Mouse (Mus musculus): ENCODE results near the gene Atrip. TPM values are rescaled to one million over a fixed set of nuclear protein-coding genes. Genes with fewer than 3 reads are reported as not detected.
A peak's percentile ranks its signal among the peaks of the same experiment; 100 is the strongest.

Atrip gene
- polyA plus RNA-seq, 1 experiment = 39.9 TPM

DNA sequence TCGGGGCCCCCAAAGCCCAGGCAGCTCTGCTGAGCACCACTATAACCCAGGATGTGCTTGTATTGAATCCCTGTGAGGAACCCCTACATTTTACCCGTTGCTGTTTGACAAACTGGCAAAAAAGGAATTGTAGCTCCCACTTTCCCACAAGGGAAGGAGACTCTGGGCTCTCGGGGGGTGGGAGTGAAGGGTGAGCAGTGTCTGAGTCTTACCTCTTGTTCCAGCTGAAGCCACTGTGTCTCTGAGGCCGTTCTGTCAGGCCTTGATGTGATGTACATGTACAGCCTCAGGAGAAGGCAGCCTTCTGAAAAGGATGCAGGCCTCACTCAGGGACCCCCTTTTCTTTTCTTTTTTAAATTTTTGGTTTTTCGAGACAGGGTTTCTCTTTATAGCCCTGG, 13.0 kb downstream of the Atrip start:
- no peak for DNase-seq
- Histone ChIP-seq H3K4me3 (ENCODE audit: control insufficient read depth, insufficient read depth, low read length) (no peak overlapping the region), H3K27me3 (ENCODE audit: control insufficient read depth, insufficient read depth, low read length) (no peaks in the 10 kb centered on the region), H3K36me3 (ENCODE audit: control insufficient read depth, insufficient read depth, low read length) (peaks cover 41% of the 10 kb centered on the region), H3K4me1 (replicated peaks; ENCODE audit: control insufficient read depth, insufficient read depth, low read length) (peaks cover 27% of the 10 kb centered on the region), H3K27ac (ENCODE audit: control insufficient read depth, insufficient read depth, low read length) (no peak overlapping the region)
- TF ChIP-seq CTCF (IDR thresholded peaks at IDR 0.05; ENCODE audit: borderline replicate concordance, control insufficient read depth, extremely low read depth, insufficient read depth, low read length, poor library complexity) = no peak
- no peak for TF ChIP-seq POLR2A (IDR thresholded peaks at IDR 0.05; ENCODE audit: control insufficient read depth, extremely low read depth, insufficient read depth, low read length, poor library complexity)
- 95% methylated on average over 5 of the region's 5 CpGs for WGBS

DNA sequence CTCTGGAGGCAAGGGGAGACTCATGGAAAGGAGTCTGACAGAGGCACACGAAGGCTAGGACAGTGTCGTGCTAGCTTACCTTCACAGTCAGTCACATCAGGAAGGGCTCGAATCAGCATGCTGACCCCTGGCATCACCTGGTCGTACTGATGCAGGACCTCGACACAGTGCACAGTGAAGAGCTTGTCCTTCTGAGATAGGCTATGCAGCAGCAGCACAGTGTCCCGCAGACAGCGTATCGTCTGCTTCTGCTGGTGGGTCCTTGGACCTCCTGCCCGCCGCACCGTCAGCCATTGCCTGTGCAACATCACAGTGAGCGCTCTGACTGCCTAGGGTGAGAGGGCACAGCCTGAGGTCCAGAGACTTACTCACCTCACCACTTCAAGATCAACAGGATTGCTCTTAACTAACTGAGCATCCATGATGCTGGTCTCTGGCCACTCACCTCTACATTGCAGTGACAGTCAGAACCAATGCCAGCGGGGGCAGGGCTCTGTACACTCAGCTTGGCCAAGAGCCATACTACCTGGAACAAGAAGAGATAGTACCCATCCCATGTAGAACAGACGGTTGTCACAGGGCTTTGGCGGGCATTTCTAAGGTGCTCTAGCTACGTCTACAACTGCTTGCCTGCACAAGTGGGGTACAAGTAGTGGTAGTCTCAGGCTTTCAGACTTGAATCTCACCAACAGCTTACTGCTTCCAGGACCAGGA, 13.6 kb downstream of the Atrip start:
- DNase-seq = no peak
- Histone ChIP-seq H3K36me3 (ENCODE audit: control insufficient read depth, insufficient read depth, low read length) (peaks cover 35% of the 10 kb centered on the region), H3K4me3 (ENCODE audit: control insufficient read depth, insufficient read depth, low read length) (no peak overlapping the region), H3K4me1 (replicated peaks; ENCODE audit: control insufficient read depth, insufficient read depth, low read length) (peaks cover 33% of the 10 kb centered on the region), H3K27me3 (ENCODE audit: control insufficient read depth, insufficient read depth, low read length) (no peaks in the 10 kb centered on the region), H3K27ac (ENCODE audit: control insufficient read depth, insufficient read depth, low read length) (no peak overlapping the region)
- WGBS = 93% methylated on average over 16 of the region's 16 CpGs
- no peak for TF ChIP-seq POLR2A (IDR thresholded peaks at IDR 0.05; ENCODE audit: control insufficient read depth, extremely low read depth, insufficient read depth, low read length, poor library complexity)
- TF ChIP-seq CTCF (IDR thresholded peaks at IDR 0.05; ENCODE audit: borderline replicate concordance, control insufficient read depth, extremely low read depth, insufficient read depth, low read length, poor library complexity) = no peak

DNA sequence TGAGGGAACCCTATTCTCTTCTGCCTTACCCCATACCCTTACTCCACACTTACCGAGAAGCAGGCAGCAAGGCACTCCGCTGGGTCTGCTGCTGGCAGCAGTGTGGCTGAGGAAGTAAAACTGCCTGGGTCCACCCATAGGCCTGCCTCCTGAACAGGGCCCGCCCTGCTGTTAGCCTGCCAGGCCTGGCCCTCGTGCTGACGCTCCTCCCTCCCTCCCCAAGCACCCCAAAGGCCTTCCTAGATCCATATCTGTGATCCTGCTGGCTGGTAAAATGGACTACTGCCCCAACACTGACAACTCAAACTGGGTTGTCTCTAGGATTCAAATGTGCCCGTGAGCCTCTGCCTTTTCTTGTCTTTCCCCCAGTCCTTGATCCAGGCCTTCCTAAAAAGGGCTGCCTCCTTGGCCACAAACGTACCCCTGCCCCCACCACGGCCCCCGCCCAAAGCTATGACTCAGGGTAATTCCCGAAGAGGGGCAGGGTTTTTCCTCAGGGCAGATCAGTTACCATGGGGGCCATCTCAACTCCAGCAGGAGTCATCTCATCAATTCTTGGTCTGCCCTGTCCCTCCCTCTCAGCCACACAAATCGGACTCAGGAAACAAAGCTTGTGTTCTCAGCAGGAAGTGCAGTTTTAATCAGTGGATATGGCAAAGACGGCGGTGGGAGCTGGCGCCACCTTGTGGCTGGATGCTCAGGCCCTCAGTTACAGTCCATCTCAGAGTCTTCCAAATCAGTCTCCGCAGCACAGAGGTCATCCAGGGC, 14.6 kb downstream of the Atrip start, which contains the start of gene Trex1:
Trex1 (minus strand) TSS at position 599 of the 768 bp plus-strand sequence.
- 3% methylated on average over 15 of the region's 15 CpGs for WGBS
- peaks cover 43% of the 10 kb centered on the region for H3K4me1 ChIP-seq (replicated peaks; ENCODE audit: control insufficient read depth, insufficient read depth, low read length)

DNA sequence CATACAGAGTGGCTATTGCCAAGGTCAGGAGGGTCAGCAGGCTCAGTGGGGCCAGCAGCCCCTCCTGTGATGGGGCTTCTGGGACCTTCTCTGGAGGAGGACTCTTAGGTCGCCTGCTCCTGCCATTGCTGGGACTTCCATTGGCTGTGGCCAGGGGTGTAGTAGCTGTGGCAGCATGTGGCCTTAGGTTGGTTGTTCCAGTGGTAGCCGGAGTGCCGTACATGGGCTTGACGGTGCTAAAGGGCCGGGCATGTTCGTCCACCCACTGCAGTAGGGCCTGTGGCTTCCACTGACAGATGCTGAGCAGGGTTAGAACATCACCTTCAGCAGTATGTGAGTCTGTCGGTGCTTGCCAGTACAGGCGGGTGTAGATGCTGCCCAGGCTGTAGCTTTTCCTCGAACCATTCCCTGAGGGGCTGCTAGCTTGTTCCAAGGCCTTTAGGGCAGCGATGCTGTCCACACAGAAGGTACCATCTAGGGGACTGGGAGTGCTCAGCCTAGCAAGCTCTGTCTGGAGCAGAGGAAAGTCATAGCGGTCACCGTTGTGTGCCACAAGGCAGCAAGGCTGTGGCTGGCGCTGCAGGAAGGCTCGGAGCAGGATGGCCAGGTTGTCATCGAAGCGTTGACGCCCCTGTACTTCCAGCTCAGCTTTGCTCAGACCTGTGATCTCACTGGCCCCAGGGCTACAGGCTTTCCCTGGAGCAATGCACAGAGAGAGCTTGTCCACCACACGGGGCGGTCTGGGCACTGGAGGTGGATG, 15.7 kb downstream of the Atrip start:
- 77% methylated on average over 19 of the region's 19 CpGs for WGBS

More for the DNA sequence above, 14.6 kb downstream of the Atrip start, which contains the start of gene Trex1:
- no peaks in the 10 kb centered on the region for H3K27me3 ChIP-seq (ENCODE audit: control insufficient read depth, insufficient read depth, low read length)
- peaks cover 25% of the 10 kb centered on the region for H3K36me3 ChIP-seq (ENCODE audit: control insufficient read depth, insufficient read depth, low read length)
- H3K4me3 ChIP-seq (ENCODE audit: control insufficient read depth, insufficient read depth, low read length) = peak within 1 kb of the TSS; percentile 53
- H3K27ac ChIP-seq (ENCODE audit: control insufficient read depth, insufficient read depth, low read length) = peak within 1 kb of the TSS; percentile 73
- DNase-seq = peak; percentile 84
- TF ChIP-seq POLR2A (IDR thresholded peaks at IDR 0.05; ENCODE audit: control insufficient read depth, extremely low read depth, insufficient read depth, low read length, poor library complexity) = peak; percentile 54; the same call in 1 of the 2 replicates
- peak; percentile 94; the same call in 1 of the 2 replicates for TF ChIP-seq CTCF (IDR thresholded peaks at IDR 0.05; ENCODE audit: borderline replicate concordance, control insufficient read depth, extremely low read depth, insufficient read depth, low read length, poor library complexity)

DNA sequence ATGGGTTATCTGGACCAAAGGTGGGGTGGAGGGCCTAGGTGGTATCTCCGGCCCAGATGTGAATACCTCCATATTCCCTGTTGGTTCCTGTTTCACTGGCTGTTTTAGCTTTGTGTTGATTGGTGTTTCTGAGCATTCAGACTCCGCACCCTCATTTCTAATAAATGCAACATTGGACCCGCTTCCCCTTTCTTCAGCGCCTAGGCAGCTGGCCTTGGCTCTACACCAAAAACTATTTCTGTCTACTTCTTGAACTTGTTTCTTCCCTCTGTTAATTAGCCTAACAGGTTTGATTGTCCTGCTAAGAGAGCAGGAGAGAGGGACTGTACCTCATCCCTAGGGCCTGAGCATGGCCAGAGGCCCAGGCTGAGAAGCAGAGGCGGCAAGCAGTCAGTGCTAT, 16.4 kb downstream of the Atrip start:
- DNase-seq = no peak
- H3K27me3 ChIP-seq (ENCODE audit: control insufficient read depth, insufficient read depth, low read length) = no peaks in the 10 kb centered on the region
- H3K27ac ChIP-seq (ENCODE audit: control insufficient read depth, insufficient read depth, low read length) = peak overlapping the region; percentile 73; the same call in 1 of the 2 replicates
- peaks cover 20% of the 10 kb centered on the region; the same call in 1 of the 2 replicates for H3K36me3 ChIP-seq (ENCODE audit: control insufficient read depth, insufficient read depth, low read length)
- TF ChIP-seq CTCF (IDR thresholded peaks at IDR 0.05; ENCODE audit: borderline replicate concordance, control insufficient read depth, extremely low read depth, insufficient read depth, low read length, poor library complexity) (no peak), POLR2A (IDR thresholded peaks at IDR 0.05; ENCODE audit: control insufficient read depth, extremely low read depth, insufficient read depth, low read length, poor library complexity) (no peak)
- no peak overlapping the region for H3K4me3 ChIP-seq (ENCODE audit: control insufficient read depth, insufficient read depth, low read length)
- WGBS = 76% methylated on average over 5 of the region's 5 CpGs
- H3K4me1 ChIP-seq (replicated peaks; ENCODE audit: control insufficient read depth, insufficient read depth, low read length) = peaks cover 59% of the 10 kb centered on the region

More for the DNA sequence above, 15.7 kb downstream of the Atrip start:
- Histone ChIP-seq H3K27ac (ENCODE audit: control insufficient read depth, insufficient read depth, low read length) (peak overlapping the region; percentile 73), H3K4me3 (ENCODE audit: control insufficient read depth, insufficient read depth, low read length) (peak overlapping the region; percentile 53), H3K36me3 (ENCODE audit: control insufficient read depth, insufficient read depth, low read length) (peaks cover 20% of the 10 kb centered on the region; the same call in 1 of the 2 replicates), H3K27me3 (ENCODE audit: control insufficient read depth, insufficient read depth, low read length) (no peaks in the 10 kb centered on the region), H3K4me1 (replicated peaks; ENCODE audit: control insufficient read depth, insufficient read depth, low read length) (peaks cover 52% of the 10 kb centered on the region)
- TF ChIP-seq POLR2A (IDR thresholded peaks at IDR 0.05; ENCODE audit: control insufficient read depth, extremely low read depth, insufficient read depth, low read length, poor library complexity) = no peak
- no peak for TF ChIP-seq CTCF (IDR thresholded peaks at IDR 0.05; ENCODE audit: borderline replicate concordance, control insufficient read depth, extremely low read depth, insufficient read depth, low read length, poor library complexity)
- no peak for DNase-seq

DNA sequence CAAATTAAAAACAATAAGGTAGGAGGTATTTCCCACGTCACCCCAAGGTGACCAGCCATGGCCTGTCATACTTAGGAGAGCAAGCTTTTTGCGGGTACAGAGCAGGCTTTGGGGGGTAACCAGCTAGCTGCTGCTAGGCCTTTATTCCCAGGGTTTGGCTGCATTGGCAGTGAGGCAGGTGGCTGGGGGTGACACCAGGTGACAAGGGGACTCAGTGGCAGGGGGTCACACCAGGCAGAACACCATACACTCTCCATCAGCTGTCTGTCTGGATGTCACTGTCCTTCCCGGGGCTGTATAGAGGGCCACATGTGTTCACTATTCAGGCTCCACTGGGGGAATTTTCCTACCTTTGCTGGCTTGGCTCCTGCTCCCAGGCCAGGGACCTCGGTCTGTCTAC, 17.0 kb downstream of the Atrip start:
- TF ChIP-seq CTCF (IDR thresholded peaks at IDR 0.05; ENCODE audit: borderline replicate concordance, control insufficient read depth, extremely low read depth, insufficient read depth, low read length, poor library complexity) (no peak), POLR2A (IDR thresholded peaks at IDR 0.05; ENCODE audit: control insufficient read depth, extremely low read depth, insufficient read depth, low read length, poor library complexity) (no peak)
- DNase-seq = no peak
- peaks cover 20% of the 10 kb centered on the region; the same call in 1 of the 2 replicates for H3K36me3 ChIP-seq (ENCODE audit: control insufficient read depth, insufficient read depth, low read length)
- no peaks in the 10 kb centered on the region for H3K27me3 ChIP-seq (ENCODE audit: control insufficient read depth, insufficient read depth, low read length)
- 83% methylated on average over 4 of the region's 4 CpGs for WGBS
- H3K4me3 ChIP-seq (ENCODE audit: control insufficient read depth, insufficient read depth, low read length) = no peak overlapping the region
- peaks cover 65% of the 10 kb centered on the region for H3K4me1 ChIP-seq (replicated peaks; ENCODE audit: control insufficient read depth, insufficient read depth, low read length)
- peak overlapping the region; percentile 15; the same call in 1 of the 2 replicates for H3K27ac ChIP-seq (ENCODE audit: control insufficient read depth, insufficient read depth, low read length)

Measured in thymus, adult 2 months (tissue).